Mouse (Mus musculus) G1E (cell line): Measurements from ENCODE around the gene Gm17087.

Experiments
- CTCF ChIP-seq: IDR thresholded peaks from 2 replicates; pipeline ENCODE4 v1.5.1; 2012; ENCODE audit warnings: low read depth, low read length, inconsistent platforms, mixed read lengths
- GATA1 ChIP-seq: IDR thresholded peaks from 2 replicates; pipeline ENCODE4 v1.6.1; 2012; ENCODE audit warnings: borderline replicate concordance, low read length, inconsistent platforms, mixed read lengths

DNA sequence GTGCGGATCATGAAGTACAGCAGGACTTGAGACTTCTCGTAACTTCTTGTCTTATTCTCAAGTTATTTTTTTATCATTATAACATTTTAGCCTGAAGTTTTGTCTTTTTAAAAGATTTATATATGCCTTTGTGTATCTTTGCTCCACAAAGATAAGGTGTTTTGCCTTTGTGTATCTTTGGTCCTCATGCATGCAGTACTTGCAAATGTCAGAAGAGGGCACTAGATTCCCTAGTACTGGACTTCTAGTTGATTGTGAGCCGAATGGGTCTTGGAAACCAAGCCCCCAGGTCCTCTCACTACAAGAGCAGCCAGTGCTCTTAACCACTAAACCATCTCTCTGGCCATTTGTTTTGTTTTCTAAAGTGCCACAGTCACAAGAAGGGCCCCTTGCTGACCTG lies 13.6 kb upstream of the Gm17087 start:
- TF ChIP-seq CTCF, result no peak
- no peak for TF ChIP-seq GATA1
